Mouse (Mus musculus): ENCODE measurements around the gene Gm5089.
"Not testable (repeated sequence)": the region's sequence is repeated elsewhere in the genome, so short reads cannot be mapped to it uniquely, and the experiment has no call there.

Gm5089 gene

GRCm38 (mm10) chr14:122463734-122464341 is 12.9 kb upstream of the Gm5089 start:
- DNase-seq (ENCODE audit: low read depth), result not testable (repeated sequence)

- DNase-seq (ENCODE audit: low read depth), result no peak
Observed at GRCm38 (mm10) chr14:122463080-122463691, 12.3 kb upstream of the Gm5089 start.

DNA sequence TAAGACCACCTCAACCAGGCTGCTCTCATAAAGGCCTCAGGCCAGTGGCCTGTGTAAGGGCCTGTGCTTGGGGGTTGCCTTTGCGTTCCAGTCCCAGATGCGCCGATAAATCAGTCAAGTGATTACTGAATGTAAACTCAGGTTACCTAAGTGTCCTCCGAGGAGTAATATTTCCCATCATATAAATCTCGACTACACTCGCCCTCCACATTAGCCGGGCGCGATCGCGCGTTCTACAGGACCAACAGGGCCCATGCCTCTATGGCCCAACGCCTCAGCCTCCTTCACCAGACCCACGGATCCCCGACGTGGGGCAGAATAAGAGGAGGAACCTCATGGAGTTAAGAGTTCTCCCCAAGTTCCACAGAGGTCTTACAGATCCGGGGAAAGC is 11.8 kb upstream of the Gm5089 start:
- DNase-seq (ENCODE audit: low read depth), result no peak

- DNase-seq (ENCODE audit: low read depth), result no peak
Observed at GRCm38 (mm10) chr14:122461966-122462365, 11.1 kb upstream of the Gm5089 start.

GRCm38 (mm10) chr14:122461500-122461899 is 10.6 kb upstream of the Gm5089 start:
- no peak for DNase-seq (ENCODE audit: low read depth)

DNA sequence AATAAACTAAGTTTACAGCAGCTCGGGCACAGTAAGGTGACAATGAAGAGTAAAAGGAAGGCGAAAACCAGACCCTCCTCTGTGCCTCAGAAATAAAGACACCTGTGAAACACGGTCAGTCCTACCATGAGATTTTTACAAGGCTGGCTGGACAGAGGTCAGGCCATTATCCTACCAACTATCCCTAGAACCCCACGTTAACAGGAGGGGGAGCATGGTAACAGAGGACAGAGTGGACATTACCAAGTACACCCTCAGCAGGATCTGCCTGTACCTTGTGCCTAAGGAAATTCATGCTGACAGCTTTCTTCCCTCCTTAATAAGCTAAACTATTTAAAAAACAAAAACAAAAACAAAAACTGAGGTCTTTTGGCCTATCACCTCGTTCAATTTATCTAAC is 9.3 kb upstream of the Gm5089 start:
- no peak for DNase-seq (ENCODE audit: low read depth)

DNA sequence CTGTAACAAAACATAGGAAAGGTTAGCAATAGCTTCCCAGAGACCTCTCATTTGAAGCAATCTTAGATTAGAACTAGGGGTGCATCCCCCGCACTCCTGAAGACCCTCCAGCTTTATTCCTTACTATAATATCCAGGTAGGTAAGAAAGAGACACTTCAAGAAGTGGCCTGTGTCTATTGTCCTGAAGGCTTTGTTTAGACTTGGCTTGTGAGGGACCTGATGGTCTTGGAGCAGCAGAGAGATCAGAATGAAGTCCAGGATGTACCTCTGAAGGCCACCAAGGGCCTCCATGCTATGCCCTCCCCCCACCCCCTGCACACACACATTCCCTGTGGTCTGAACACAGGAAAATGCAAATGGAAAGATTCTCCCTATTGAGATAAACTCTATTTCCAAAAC is 8.9 kb upstream of the Gm5089 start:
- DNase-seq (ENCODE audit: low read depth), result no peak

GRCm38 (mm10) chr14:122459332-122459731 is 8.4 kb upstream of the Gm5089 start:
- DNase-seq (ENCODE audit: low read depth), result not testable (repeated sequence)

GRCm38 (mm10) chr14:122455562-122455958 is 4.6 kb upstream of the Gm5089 start:
- DNase-seq (ENCODE audit: low read depth), result no peak

- DNase-seq (ENCODE audit: low read depth), result no peak
Observed at GRCm38 (mm10) chr14:122454901-122455561, 4.1 kb upstream of the Gm5089 start.

GRCm38 (mm10) chr14:122453996-122454738 is 3.3 kb upstream of the Gm5089 start:
- DNase-seq (ENCODE audit: low read depth), result no peak

GRCm38 (mm10) chr14:122453388-122453995 is 2.6 kb upstream of the Gm5089 start:
- DNase-seq (ENCODE audit: low read depth), result no peak

DNA sequence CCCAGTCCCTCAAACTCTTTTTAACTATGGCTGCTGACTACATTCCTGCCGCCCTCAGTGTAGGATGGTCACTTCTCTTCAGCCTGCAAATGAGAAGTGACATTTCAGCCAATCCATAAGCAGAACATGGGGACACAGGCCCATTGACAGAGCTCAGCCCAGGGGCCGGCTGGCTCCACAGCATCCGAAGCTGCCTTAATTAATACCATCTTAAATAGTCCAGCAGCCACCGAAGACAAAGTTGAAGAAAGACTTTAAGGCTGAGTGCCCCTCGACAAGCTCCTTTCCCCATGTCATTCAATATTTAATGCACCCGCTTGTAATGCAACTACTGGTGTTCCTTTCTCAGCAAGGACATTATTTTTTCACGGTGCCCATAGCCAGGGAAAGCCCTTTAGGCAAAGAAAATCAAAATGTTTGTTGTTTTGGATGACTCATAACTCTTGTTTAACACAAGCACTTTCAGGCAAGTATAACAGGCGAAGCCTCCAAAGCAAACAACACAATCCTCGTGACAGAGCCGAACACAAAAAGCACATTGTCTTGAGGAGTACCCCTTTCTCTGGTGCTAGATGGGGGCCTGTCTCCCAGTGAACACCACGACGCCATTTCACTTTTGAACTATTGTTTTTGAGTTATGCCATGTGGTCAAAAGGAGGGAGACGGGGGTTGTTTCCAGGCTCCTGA is 1.9 kb upstream of the Gm5089 start:
- no peak for DNase-seq (ENCODE audit: low read depth)

DNA sequence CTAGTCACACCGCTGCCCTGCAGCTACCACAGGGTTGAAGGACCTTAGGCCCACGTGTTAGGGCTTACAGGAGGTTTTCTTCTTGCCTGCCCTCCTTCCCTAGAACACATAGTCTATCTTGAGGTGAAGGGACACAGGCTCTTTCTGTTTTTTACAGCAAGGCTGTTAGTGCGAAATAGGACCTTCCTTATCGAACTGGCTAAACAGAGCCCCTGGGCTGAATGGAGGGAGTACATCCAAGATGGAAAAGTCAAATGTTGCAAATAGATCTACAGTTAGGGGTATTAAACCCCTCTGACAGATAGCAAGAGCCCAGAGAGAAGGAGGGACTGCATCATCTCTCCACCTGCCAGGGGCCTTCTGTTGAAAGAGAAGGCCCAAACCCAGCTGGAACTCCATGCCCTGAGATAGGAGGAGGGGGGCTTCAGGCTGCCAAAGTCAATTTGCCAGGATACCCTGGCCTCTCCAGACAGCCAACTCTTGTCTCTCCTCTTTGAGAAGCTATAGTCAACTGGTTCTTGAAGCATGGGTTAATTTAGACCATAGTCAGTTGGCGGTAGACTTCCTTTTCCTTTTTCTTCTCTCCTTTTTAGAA is 733 bp upstream of the Gm5089 start:
- DNase-seq (ENCODE audit: low read depth), result no peak

DNA sequence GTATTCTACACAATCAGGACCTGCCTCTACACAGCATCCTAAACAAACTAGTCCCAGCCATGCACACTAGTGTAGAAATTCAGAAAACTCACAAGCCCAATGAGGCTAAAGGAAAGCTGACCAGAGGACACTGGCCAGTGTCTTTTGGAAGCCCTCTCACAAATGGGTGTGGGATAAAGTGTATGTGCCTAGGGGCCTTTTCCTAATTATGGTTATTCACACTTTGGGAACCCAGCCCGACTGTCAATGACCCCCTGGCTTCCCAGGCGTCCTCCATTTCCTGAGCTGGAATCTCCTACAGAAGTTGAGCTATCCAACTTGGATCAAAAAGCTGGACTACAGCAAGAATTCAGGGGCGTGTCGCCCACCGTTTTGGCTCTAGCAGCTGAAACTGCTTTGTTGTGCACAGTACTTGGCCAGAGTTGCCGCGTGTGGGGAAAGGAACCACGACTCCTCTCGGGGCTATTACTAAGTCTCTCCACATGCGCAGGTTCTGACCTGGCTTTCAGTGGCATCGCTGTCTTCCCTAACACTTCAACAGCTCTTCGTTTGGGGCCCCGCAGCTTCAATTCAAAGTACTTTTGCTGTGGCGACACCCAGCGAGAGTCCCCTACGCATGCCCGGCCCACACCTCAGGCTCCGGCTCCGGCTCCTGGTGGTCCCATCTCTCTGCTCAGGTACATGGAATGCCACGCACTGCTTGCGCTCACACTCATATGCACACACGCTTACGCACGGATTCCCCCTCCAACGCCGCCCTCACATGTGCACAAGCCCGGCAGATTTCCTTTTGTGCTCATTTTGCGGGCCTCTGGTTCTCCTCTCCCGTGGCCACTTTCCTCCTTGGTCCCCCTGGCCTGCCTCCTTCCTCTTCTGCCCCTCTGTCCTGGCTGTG is 1.1 kb downstream of the Gm5089 start:
- DNase-seq (ENCODE audit: low read depth), result no peak

DNA sequence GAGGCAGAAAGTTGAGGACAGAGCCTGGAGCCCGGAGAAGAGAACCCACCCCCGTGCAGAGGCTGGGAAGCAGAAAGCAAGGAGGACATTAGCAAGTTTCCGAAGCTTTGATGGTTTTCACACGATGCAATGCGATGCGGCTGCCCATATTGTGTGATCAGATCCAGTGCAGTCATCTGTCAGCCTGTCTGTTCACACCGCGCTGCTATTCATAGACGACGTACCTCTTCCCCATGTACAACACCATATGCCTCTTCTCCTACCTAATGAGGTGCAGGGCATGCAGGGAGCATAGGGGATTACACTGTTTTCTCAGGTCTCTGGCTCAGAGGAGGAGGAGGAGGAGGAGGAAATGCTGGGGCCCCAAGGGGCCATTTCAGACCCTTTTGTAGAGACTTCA is 14.1 kb downstream of the Gm5089 start:
- no peak for DNase-seq (ENCODE audit: low read depth)

DNA sequence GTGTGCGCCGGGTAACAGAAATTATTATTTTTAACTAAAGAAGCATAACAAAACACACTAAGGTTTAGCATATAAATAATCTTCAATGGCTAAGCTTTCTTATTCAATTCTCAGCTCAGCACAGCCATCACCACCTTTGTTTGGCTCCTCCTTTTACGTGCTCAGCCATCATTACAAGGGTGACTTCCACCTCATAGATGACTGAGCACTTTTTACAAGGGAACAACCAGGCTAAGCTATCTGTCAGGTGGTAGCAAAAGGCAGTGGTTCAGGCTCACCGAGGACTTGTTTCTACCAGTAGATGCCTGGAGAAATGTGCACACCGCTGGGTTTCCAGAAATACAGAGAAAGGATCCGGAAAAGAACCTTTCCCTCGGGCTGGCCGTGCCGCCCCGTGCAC is 16.9 kb downstream of the Gm5089 start:
- no peak for DNase-seq (ENCODE audit: low read depth)

DNA sequence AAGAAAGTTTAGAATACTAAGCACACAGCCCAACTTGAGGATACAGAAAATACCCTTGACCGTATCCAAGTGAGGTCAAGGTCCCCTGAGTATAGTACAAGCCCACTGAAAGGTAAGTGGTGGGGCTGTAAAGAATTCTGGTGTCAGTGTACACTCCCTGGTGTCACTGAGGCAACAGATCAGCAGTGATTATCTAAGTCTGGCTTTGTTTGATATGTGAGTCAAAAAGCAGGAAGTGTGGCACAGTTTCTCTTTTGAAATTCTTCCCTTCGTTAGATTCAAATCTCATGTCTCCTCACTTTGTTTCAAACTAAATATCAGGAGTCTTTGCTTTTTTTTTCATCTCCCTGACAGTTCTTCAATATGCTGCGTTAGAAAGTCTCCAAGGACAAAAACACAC is 18.4 kb downstream of the Gm5089 start:
- DNase-seq (ENCODE audit: low read depth), result no peak

- no peak for DNase-seq (ENCODE audit: low read depth)
Observed at GRCm38 (mm10) chr14:122427654-122428053, 23.3 kb downstream of the Gm5089 start.

GRCm38 (mm10) chr14:122427204-122427560 is 23.7 kb downstream of the Gm5089 start:
- DNase-seq (ENCODE audit: low read depth), result no peak
